Mouse (Mus musculus) CH12F3 (cell line): ENCODE results near the gene Osbpl9.

Source experiments
- in situ Hi-C: fragments of 300-500 bp; cut with MboI; formaldehyde crosslinking; loops from 2 replicates; pipeline ENCODE4 v1.14.3; 2020; ENCODE audit warnings: low sequenced_read_pairs

The Osbpl9 gene

GRCm38 (mm10) chr4:109201582-109202424 is at the start of gene Osbpl9:
Gene Osbpl9, minus strand, starts transcription at chr4:109202272.
- in situ Hi-C loops: no loop called here

GRCm38 (mm10) chr4:109251605-109252004 is 49.5 kb upstream of the Osbpl9 start:
- in situ Hi-C loops: no loop called here

GRCm38 (mm10) chr4:109245016-109245620 is 43.0 kb upstream of the Osbpl9 start:
- in situ Hi-C loops: no loop called here

GRCm38 (mm10) chr4:109244506-109244905 is 42.4 kb upstream of the Osbpl9 start:
- in situ Hi-C loops: no loop called here

- in situ Hi-C loops: no loop called here
Measured at GRCm38 (mm10) chr4:109241934-109242333, 39.9 kb upstream of the Osbpl9 start.

GRCm38 (mm10) chr4:109241221-109241620 is 39.1 kb upstream of the Osbpl9 start:
- in situ Hi-C loops: no loop called here

- in situ Hi-C loops: no loop called here
Measured at GRCm38 (mm10) chr4:109238428-109239268, 36.6 kb upstream of the Osbpl9 start.

GRCm38 (mm10) chr4:109236186-109236879 is 34.3 kb upstream of the Osbpl9 start:
- in situ Hi-C loops: no loop called here

GRCm38 (mm10) chr4:109234806-109235350 is 32.8 kb upstream of the Osbpl9 start:
- in situ Hi-C loops: no loop called here

GRCm38 (mm10) chr4:109234185-109234584 is 32.1 kb upstream of the Osbpl9 start, which contains the start of gene Calr4:
Gene Calr4, plus strand, starts transcription at chr4:109234485.
- in situ Hi-C loops: no loop called here

GRCm38 (mm10) chr4:109229766-109230279 is 27.8 kb upstream of the Osbpl9 start:
- in situ Hi-C loops: no loop called here

- in situ Hi-C loops: no loop called here
Measured at GRCm38 (mm10) chr4:109226071-109226470, 24.0 kb upstream of the Osbpl9 start.

GRCm38 (mm10) chr4:109225606-109226005 is 23.5 kb upstream of the Osbpl9 start:
- in situ Hi-C loops: no loop called here

GRCm38 (mm10) chr4:109224762-109225552 is 22.9 kb upstream of the Osbpl9 start:
- in situ Hi-C loops: no loop called here

GRCm38 (mm10) chr4:109222001-109222400 is 19.9 kb upstream of the Osbpl9 start:
- in situ Hi-C loops: no loop called here

GRCm38 (mm10) chr4:109220441-109220940 is 18.4 kb upstream of the Osbpl9 start:
- in situ Hi-C loops: no loop called here

GRCm38 (mm10) chr4:109218008-109218407 is 15.9 kb upstream of the Osbpl9 start:
- in situ Hi-C loops: no loop called here

GRCm38 (mm10) chr4:109213986-109214385 is 11.9 kb upstream of the Osbpl9 start:
- in situ Hi-C loops: no loop called here

- in situ Hi-C loops: no loop called here
Measured at GRCm38 (mm10) chr4:109210881-109211280, 8.8 kb upstream of the Osbpl9 start.
